Mouse (Mus musculus) frontal cortex, adult (tissue): ENCODE data around the gene Noa1.

Source experiments
- ATAC-seq: cut with Nextera tagmentation; 2 replicates; pipeline ENCODE4 v1.9.2; 2017; ENCODE audit warnings: mild to moderate bottlenecking, moderate library complexity, mixed read lengths; ENCODE audit not compliant: low TSS enrichment

Noa1 gene

DNA sequence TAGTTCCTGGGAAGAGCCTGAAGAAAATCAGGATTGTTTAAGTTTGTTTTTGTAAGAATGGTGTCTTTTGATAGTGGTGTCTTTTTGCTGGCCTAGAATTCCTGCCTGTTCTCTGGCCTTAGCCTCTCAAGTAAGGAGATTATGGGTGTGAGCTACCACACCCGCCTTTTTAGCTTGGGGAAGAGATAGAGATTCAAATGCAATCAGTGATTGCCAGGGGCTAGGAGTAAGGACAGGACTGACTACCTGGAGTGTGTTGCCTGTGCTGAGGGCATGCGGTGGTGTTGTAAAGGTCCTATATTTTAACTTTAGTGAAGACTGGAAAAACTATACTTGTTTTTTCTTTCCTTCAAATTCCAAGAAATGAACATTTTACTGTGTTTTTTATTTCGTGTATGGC lies 55.5 kb downstream of the Noa1 start:
- ATAC-seq = no peak

DNA sequence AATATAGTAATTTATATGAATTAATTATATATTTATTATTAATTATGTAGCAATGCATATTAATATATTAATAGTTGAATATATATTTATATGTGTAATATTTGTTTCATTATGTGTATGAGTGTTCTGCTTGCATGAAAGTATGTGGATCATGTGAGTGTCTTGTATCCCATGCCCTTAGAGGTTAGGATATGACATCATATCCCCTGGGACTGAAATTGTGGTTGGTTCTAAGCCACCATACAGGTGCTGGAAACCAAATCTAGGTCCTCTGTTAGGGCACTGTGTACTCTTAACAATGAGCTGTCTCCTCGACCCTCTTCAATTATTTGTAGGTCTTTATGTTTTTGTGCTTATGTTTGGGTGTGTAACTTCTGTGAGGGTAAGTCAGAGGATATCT lies 56.7 kb downstream of the Noa1 start:
- no peak for ATAC-seq

DNA sequence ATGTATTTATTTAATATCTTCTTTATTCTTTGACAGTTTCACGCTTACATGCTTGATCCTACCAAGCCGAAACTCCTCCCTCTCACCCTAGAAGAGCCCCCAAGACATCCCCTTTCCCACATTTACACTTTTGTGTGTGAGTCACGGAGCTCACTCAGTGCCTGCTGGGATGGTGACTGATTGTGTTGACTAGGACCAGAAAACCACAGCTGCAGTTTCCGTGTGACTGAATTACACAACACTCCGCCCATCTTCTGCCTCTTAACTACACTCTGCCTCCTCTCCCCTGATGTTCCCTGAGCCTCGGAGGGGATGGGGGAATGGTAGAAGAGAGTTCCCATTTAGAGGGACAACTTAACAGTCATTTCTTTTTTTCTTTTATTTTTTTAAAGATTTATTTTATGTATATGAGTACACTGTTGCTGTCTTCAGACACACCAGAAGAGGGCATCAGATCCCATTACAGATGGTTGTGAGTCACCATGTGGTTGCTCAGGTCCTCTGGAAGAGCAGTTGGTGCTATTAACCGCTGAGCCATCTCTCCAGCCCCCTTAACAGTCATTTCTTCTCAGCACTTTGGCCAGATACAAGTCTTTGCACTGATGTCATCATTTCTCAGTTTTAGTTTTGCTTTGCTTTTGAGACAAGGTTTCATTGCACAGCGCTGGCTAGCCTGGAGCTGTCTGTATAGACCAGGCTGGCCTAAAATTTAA lies 57.6 kb downstream of the Noa1 start:
- ATAC-seq = no peak

DNA sequence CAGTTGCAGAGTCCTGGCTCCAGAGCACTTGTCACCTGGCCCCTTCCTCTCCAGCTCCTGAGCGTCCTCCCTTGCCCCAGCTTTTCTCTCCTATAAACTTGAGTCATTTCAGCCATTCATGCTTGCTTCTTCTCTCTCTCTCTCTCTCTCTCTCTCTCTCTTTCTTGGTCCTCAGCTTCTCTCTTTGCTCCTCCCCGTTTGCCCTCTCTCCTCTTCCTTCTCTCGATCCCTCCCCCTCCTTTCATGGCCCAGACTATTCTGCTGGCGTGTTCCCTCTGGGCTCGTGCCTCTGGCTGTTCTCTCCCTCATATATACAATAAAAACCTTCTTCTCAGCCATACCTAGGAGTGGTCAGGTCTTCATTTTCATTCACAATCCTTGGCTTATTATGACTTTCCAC lies 58.2 kb downstream of the Noa1 start:
- no peak for ATAC-seq

- no peak for ATAC-seq
Measured at GRCm38 (mm10) chr5:77250083-77250482, 59.8 kb downstream of the Noa1 start.

- ATAC-seq = peak; percentile 41; the same call in 1 of the 2 replicates
Measured at GRCm38 (mm10) chr5:77245787-77246671, 63.9 kb downstream of the Noa1 start.

- no peak for ATAC-seq
Measured at GRCm38 (mm10) chr5:77245463-77245786, 64.5 kb downstream of the Noa1 start.

DNA sequence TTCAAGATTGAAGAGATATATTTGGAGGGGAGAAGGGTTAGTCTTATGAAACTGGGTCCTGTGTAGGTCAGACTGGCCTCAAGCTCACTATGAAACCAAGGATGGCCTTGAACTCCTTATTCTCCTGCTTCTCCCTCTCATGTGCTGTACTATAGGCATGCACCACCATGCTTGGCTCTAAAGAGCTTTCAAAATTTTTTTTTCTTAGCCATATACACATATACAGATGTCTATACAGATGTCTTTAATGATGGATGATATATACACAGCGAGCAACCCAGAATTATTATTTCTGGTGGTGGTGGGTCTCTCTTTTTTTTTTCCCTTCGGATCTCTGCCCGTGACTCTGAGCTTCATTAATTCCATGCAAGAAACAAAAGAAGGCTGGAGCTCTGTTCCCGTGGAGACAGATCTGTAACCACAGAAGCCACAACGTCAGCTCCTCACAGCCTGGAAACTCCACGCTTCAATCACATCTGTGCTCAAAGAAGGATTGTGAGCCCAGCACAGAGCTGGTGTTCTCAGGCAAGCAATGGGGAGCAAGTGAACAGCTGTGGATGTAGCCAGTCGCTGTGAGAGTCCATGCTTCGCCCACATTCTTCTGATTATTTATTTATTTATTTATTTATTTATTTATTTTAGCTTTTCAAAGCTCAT lies 65.4 kb downstream of the Noa1 start:
- 0 out of 2 replicates have a peak, but pooled peaks have one; percentile 23 for ATAC-seq
